Mouse (Mus musculus): ENCODE results near the gene Gucy2c.

The Gucy2c gene

DNA sequence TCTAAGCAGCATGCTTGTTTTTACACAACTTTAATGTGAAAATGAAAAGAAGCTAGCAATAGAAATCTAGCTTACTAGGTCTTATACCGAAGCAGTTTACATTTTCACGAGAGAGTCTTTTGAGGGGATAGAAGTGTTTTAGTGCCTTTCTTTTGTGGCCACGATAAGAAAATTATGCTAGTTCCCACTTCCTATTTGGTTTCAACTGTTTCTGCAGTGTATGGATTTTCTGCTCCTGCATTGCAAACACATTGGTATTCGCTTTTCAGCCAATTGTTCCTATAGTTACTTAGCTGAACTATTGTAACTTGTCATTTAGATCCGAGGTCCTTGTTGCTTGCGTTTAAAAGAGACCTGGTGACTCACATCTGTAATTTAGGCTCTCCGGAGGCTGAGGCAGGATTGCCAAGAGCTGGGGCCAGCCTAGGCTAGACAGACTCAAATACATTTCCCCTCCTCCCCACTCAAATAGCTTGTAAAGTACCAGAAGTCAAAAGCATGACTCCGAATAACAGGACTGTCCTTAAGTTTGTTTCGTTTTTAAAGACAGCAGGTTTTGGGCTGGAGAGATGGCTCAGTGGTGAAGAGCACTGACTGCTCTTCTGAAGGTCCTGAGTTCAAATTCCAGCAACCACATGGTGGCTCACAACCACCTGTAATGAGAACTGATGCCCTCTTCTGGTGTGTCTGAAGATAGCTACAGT, 23.3 kb upstream of the Gucy2c start:
- in situ Hi-C loops (cut with MboI, MseI) = loop anchor here (5.0 to 25.0 kb wide), 4 partner anchors 160 to 1883 kb away; partner anchors contain the start of genes Cdkn1b (in 1 of the 2) and Strap (in 1 of the 2)

DNA sequence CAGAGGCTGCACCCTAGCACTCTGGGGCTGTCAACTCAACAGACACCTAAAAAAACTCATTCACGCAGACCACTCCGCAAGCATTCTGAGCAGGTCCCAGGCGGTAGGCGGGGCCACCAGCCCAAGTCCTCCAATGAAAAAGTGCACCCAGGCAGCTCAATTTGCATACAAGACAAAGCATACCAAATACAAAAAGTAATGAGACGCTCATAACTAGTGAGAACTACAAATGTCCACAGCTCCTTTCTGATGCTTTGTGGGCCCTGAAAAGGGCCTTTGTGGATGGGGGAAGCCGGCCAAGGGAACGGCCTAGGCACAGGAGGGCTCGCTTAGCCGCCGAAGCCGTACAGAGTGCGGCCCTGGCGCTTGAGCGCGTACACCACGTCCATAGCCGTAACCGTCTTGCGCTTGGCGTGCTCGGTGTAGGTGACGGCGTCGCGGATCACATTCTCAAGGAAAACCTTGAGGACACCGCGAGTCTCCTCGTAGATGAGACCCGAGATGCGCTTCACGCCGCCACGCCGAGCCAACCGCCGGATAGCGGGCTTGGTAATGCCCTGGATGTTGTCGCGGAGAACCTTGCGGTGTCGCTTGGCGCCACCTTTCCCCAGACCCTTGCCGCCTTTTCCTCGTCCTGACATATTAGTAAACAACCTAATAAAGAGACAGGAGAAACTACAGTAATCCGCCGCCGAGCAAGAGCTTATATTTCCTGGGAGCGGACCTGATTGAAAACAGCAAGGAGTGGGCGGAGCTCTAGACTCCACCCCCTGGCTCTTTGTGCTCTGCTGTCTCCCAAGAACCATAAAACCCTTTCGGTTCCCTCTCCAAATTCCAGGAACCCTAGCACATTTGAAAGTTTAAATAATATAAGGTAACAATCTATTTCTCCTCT, 22.4 kb upstream of the Gucy2c start, which contains the start of gene Hist4h4:
TSS of gene Hist4h4 (minus strand) at position 677 of the 895 bp plus-strand sequence.
- in situ Hi-C loops (cut with MboI, MseI) = loop anchor here (10.0 to 25.0 kb wide), 3 partner anchors 161 to 1869 kb away; partner anchors contain the start of gene Strap (in 1 of the 2)

DNA sequence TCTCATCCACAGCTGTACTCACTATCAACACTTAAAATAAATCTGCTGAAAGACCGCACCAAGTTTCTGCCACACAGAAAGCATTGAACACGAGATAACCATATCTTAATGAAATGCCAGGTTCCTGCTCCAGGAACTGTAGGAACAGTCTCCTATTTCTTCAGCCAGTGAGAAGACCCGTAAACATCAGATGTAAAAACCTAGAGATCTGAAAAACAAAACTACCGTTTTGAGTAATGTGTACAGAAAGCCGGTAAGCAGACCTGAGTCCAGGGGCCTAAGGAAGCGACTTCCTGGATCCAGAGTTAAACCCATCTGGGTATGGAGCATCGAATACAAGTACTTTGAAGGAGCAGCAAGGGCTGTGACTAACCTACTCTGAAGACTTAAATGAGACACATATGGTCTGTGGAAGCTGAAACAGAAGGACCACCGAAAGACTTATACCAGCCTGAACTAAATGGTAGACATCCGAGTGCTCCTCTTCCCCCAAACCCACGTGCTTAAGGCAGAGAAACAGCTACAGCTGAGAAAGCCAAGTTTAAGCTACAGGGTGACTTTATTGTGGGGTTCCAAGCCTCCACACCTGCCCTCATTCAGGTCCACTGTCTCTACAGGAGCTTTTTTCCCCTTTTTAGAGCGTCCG, 21.7 kb upstream of the Gucy2c start:
- in situ Hi-C loops (cut with MboI, MseI) = loop anchor here (10.0 to 25.0 kb wide), 3 partner anchors 162 to 1868 kb away; partner anchors contain the start of gene Strap (in 1 of the 2)

- in situ Hi-C loops (cut with MboI, MseI) = loop anchor here (10.0 to 25.0 kb wide), 3 partner anchors 164 to 1866 kb away; partner anchors contain the start of gene Strap (in 1 of the 2)
These were observed 19.7 kb upstream of the Gucy2c start for GRCm38 (mm10) chr6:136801274-136801673.

GRCm38 (mm10) chr6:136800710-136801109, 19.1 kb upstream of the Gucy2c start:
- in situ Hi-C loops (cut with MboI, MseI) = loop anchor here (10.0 to 25.0 kb wide), 3 partner anchors 164 to 1866 kb away; partner anchors contain the start of gene Strap (in 1 of the 2)

DNA sequence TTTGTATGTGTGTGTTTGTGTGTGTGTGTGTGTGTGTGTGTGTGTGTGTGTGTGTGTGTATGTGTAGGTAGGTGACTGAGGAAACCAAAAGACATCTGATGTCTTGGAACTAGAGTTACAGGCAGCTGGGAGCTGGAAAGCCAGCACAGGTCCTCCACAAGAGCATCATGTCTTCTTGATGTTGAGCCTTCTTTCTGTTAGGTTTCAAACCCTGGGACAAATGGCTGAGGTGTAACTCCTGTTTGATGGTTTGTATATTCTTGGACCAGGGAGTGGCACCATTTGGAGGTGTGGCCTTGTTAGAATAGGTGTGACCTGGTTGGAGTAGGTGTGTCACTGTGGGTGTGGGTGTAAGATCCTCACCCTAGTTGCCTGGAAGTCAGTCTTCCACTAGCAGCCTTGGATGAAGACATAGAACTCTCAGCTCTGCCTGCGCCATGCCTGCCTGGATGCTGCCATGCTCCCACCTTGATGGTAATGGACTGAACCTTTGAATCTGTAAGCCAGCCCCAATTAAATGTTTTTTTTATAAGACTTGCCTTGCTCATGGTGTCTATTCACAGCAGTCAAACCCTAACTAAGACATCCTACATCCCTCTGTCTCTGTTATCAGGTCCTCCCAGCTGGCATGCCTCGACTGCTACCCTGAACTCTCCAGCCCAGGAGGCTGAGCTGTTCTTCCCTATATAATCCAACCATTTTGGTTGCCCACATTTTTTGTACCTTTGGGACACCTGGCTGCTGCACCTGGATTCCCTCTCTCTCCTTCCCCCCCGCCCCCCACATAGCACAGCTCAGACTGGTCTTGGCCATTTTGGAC, 16.5 kb upstream of the Gucy2c start:
- in situ Hi-C loops (cut with MboI, MseI) = loop anchor here in 1 of 2 experiments (10.0 kb wide), 1 partner anchor 1563 kb away; no protein-coding TSS in a partner anchor

- in situ Hi-C loops (cut with MboI, MseI) = loop anchor here in 1 of 2 experiments (10.0 kb wide), 1 partner anchor 1561 kb away; no protein-coding TSS in a partner anchor
These were observed 14.3 kb upstream of the Gucy2c start for GRCm38 (mm10) chr6:136795850-136796249.

GRCm38 (mm10) chr6:136795110-136795509, 13.5 kb upstream of the Gucy2c start:
- in situ Hi-C loops (cut with MboI, MseI) = loop anchor here in 1 of 2 experiments (10.0 kb wide), 1 partner anchor 1560 kb away; no protein-coding TSS in a partner anchor

DNA sequence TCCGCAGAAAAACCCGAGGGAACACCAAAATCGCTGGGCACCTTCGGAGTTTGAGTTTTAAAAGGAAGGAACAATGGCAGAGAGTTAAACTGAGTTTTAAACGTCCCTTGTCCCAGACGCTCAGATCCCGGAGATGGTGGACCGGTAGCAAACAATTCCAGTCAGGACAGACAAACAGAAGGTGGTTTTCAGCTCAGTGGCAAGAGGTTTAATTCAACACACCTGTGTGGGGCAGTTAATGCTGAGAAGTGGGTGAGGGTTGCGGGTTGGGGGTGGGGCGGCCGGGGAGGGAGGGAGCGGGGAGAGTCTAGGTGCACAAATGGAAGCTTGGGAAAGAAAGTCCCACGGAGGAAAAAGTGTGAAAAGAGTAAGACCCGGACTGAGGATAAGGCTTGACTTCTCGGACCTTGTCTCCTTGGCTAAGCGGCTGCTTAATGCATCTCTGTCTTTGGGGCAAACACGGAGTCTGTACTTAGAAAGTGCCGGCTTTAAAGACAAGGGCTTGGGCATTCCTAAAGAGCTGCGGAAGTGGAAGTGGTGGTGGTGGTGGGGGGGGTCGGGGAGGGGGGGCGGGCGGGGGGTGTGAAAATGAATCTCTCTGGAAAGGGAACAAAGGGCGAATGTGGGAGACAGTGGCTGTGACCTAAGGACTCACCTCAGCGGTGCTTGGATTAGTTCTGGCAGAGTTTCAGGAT, 12.4 kb upstream of the Gucy2c start:
- in situ Hi-C loops (cut with MboI, MseI) = loop anchor here in 1 of 2 experiments (10.0 kb wide), 1 partner anchor 1559 kb away; no protein-coding TSS in a partner anchor

- in situ Hi-C loops (cut with MboI, MseI) = loop anchor here in 1 of 2 experiments (10.0 kb wide), 1 partner anchor 1558 kb away; no protein-coding TSS in a partner anchor
These were observed 11.6 kb upstream of the Gucy2c start for GRCm38 (mm10) chr6:136792884-136793758.

GRCm38 (mm10) chr6:136789391-136789971, 7.9 kb upstream of the Gucy2c start:
- in situ Hi-C loops (cut with MboI, MseI) = no loop called here

DNA sequence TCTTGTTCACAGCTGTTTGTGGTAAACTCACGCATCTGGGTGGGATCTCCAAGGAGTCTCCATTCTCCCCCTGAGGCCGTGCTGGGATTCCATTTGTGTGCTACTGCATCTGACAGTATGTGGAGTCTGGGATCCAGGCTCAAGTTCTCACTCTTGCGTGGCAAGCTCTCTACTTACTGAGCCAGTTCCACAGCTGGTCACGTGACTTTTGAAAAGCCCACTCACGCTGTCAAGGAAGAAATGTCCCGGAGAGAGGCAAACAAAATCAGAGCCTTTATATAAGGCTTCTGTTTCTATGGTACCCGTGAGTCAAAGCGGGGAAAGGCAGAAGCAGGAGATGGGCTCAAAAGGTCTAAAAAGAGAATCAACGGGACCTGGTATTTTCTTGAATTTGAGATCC, 1.2 kb upstream of the Gucy2c start:
- in situ Hi-C loops (cut with MboI, MseI) = no loop called here

- in situ Hi-C loops (cut with MboI, MseI) = no loop called here
These were observed 581 bp upstream of the Gucy2c start for GRCm38 (mm10) chr6:136782146-136782545.

- in situ Hi-C loops (cut with MboI, MseI) = no loop called here
These were observed 5.2 kb downstream of the Gucy2c start for GRCm38 (mm10) chr6:136776392-136776791.

GRCm38 (mm10) chr6:136769859-136770258, 11.7 kb downstream of the Gucy2c start:
- in situ Hi-C loops (cut with MboI, MseI) = loop anchor here in 1 of 2 experiments (5.0 kb wide), 1 partner anchor 1328 kb away; no protein-coding TSS in a partner anchor

DNA sequence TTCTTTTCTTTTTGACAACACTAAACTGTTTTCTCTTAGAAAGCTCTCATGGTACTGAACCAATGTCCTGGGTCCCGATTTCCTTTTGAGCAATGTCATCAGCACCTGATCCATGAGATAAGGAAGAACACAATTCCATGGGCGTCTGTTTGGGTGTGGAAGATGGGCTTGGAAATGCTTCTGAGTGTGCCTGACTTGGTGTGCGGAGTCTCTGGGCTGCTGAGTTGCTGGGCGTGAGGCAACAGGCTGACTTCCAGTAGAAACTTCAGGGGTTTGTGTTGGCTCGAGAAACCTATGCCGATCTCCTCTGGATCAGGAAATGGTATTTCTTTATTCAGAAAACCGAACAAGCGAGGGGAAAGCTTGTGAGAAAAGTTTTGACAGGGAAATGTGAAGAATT, 12.4 kb downstream of the Gucy2c start:
- in situ Hi-C loops (cut with MboI, MseI) = no loop called here

- in situ Hi-C loops (cut with MboI, MseI) = no loop called here
These were observed 17.7 kb downstream of the Gucy2c start for GRCm38 (mm10) chr6:136763912-136764311.

DNA sequence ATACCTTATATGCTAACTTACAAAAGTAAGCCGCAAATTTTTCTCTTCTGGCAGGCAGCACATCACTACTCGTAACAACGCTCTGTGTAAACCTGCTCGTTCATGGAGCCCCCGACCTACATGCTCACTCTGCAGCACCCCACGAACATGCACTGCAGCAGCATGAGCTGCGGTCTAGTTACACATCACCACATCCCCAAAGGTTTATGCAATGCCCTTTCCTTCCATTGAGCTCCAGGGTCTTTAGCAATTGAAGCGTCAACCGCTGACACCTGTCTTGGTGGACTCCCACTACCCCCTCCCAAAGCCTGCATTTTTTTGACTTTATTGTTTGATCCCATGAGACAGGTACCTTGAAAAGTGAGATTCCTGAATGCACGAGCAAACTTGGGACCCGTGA, 31.0 kb downstream of the Gucy2c start:
- in situ Hi-C loops (cut with MboI, MseI) = no loop called here
